Mouse (Mus musculus): ENCODE results near the gene Ccdc22.

DNA sequence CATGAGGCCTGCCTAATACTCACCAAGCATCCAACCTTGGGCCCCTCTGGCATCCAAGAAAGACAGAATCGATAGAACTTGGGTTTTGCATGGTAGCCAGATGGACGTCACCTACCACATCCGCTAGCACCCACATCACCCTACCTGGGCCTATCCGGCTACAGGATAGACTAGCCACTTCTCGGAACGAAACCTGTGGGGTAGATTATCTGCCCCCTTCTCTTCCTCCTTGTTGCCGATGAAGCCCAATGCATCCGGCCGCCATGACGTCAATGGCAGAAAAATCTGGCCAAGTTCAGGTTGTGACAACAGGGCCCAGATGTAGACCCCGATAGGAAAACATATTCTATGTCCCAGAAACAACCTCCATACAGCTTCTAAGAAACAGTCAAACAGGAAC, 21.4 kb downstream of the Ccdc22 start:
- no peak for TF ChIP-seq CTCF (conservative IDR thresholded peaks at IDR 0.05; ENCODE audit: low read length)
- TF ChIP-seq POU5F1 (IDR thresholded peaks at IDR 0.05; ENCODE audit: borderline replicate concordance, low read length) = no peak
